Mouse (Mus musculus): Measurements from ENCODE around the gene Gm14496. TPM values are rescaled to one million over a fixed set of nuclear protein-coding genes. Genes with fewer than 3 reads are reported as not detected.
"Not testable (repeated sequence)": the region's sequence is repeated elsewhere in the genome, so short reads cannot be mapped to it uniquely, and the experiment has no call there.

The Gm14496 gene
- polyA plus RNA-seq (2012; rRNA removed) = not detected in 2 replicates

DNA sequence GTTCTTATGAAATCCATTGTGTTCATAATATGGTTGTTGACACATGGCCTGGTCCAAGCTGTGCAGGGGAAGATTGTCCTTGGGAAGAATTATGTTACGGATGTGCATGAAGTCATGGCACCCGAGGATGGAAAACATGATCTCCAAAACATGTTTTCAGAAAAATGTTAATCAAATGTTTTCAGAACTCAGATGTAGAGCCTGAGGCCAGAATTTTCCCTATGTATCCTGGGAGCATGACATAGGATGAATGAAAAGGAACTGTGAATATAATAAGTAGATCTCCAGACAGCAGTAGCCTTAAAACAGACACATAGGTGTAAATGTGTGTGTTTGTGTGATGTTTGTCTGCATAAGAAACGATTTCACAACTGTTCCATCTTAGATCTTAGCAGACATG is at the start of gene Gm14496:
TSS of gene Gm14496 (plus strand) at position 301 of the 400 bp plus-strand sequence.
- Histone ChIP-seq H3K4me3 (replicated peaks; ENCODE audit: extremely low read depth, low read depth, low read length) (no peak within 1 kb of the TSS), H3K4me1 (ENCODE audit: control insufficient read depth, insufficient read depth, low read length) (no peaks in the 10 kb centered on the region)
- 62% methylated on average over 3 of the region's 3 CpGs for WGBS
- no peak for TF ChIP-seq CTCF (IDR thresholded peaks at IDR 0.05; ENCODE audit: insufficient read depth, low read length)
- no peak for TF ChIP-seq POLR2A (IDR thresholded peaks at IDR 0.05; ENCODE audit: borderline replicate concordance, extremely low read depth, low read depth, low read length)
- no peak for DNase-seq

DNA sequence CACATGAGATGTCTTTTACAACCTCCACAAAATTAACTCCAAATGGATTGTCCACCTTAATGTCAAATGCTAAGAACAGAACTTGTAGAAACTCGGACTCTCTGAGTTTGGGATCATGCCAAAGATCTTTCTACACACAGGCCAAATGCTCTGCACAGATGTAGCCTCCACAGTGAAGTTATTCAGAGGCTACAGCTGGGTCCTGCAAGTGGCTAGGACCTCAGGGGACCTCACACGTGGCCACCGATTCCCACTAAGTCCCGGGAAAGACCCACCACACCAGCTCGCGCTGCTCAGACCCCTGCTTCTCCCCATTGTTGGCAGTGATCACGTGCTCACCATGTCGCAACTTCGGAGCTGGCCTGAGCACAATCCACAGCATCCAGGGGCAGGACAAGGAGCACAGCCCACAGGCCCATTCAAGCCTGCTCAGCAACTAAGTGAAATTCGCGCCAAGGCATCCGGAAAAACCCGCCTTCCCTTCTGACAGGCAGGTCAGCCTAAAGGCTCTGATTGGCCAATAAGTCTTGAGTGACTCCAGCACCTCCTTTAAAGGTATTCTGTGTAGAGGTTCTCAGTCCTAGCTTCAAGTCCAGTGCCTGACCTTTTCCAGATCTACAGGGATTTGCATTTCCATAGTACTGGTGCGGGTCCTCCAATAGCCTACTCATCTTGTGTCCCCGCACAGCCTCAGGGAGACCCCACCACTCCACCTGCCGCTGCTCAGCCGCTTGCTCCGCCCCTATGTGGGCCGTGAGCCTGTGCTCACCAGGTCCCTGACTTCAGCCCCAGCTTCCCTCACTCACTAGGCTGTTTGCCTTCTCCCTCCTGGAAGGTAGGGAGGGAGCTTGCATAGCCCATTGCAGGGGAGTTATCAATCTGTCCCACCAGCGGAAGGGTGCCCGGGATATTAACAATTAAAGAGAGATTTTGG is 37.9 kb upstream of the Gm14496 start:
- not testable (repeated sequence) for DNase-seq; H3K4me3 ChIP-seq (replicated peaks; ENCODE audit: extremely low read depth, low read depth, low read length); H3K4me1 ChIP-seq (ENCODE audit: control insufficient read depth, insufficient read depth, low read length)
- WGBS = 23% methylated on average over 21 of the region's 21 CpGs

DNA sequence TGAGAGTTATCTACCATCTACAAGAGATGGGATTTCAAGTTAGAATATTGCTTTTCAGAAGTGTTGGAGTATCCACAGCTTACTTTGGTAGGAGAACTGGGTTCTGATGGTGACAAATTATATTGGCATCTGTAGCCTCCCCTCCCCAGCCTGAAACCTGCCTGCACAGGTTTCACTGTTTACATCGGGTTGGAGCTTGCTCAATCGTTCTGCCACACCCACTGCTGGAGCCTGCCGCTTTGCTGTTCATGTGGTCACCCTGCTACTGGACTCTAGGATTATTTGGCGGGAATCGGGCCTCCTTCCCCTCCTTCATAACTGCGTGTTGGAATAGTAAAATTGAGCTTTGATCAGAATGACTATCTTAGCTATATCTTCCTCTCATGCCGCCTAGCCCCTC is 22.5 kb upstream of the Gm14496 start:
- WGBS = 61% methylated on average over 7 of the region's 7 CpGs
- DNase-seq = no peak
- H3K4me3 ChIP-seq (replicated peaks; ENCODE audit: extremely low read depth, low read depth, low read length) = no peak overlapping the region
- TF ChIP-seq POLR2A (IDR thresholded peaks at IDR 0.05; ENCODE audit: borderline replicate concordance, extremely low read depth, low read depth, low read length) = no peak
- TF ChIP-seq CTCF (IDR thresholded peaks at IDR 0.05; ENCODE audit: insufficient read depth, low read length) = no peak
- H3K4me1 ChIP-seq (ENCODE audit: control insufficient read depth, insufficient read depth, low read length) = no peaks in the 10 kb centered on the region

DNA sequence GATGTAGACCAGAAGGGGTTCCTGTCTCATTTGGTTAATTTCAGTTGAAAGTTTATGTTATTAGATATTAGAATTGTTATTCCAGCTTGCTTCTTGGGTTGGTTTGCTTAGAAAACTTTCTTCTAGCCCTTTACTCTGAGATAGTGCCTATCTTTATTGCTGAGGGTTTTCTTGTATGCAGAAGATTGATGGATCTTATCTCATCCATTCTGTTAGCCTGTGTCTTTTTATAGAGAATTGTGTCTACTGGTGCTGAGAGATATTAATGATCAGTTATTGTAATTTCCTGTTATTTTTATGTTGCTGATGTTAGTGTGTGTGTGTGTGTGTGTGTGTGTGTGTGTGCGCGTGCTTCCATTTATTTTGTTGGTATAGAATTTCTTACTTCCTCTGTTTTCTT is 21.7 kb upstream of the Gm14496 start:
- Histone ChIP-seq H3K4me1 (ENCODE audit: control insufficient read depth, insufficient read depth, low read length) (no peaks in the 10 kb centered on the region), H3K4me3 (replicated peaks; ENCODE audit: extremely low read depth, low read depth, low read length) (no peak overlapping the region)
- TF ChIP-seq CTCF (IDR thresholded peaks at IDR 0.05; ENCODE audit: insufficient read depth, low read length) (no peak), POLR2A (IDR thresholded peaks at IDR 0.05; ENCODE audit: borderline replicate concordance, extremely low read depth, low read depth, low read length) (no peak)
- WGBS = 81% methylated on average over 2 of the region's 2 CpGs
- no peak for DNase-seq

DNA sequence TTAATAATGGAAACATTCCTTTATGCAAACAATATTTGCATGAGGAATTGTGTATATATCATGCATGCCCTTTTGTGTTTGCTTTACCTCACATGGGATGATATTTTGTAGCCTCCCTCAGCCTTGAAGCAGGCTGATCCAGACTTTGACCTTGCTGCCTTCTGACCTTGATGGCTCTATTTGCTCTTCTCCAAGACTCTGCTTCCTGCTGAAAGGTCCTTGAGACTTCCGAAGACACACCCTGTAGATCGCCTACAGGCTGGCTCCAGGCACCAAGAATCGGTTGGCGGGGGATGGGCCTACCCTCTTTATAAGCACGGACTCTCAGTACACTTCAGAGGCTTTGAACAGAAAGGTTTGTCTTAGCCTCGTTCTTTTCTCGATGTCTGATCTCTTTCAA is 9.0 kb upstream of the Gm14496 start:
- H3K4me1 ChIP-seq (ENCODE audit: control insufficient read depth, insufficient read depth, low read length); DNase-seq; H3K4me3 ChIP-seq (replicated peaks; ENCODE audit: extremely low read depth, low read depth, low read length): not testable (repeated sequence)
- 76% methylated on average over 7 of the region's 7 CpGs for WGBS

Other genes starting within 250 kb of the Gm14496 start
- 0.02 TPM in 1 of 2 replicates, not detected in the other for gene Myt1, start 227.8 kb upstream of the Gm14496 start, polyA plus RNA-seq (2012; rRNA removed)
- gene Pcmtd2, start 153.3 kb upstream of the Gm14496 start, polyA plus RNA-seq (2012; rRNA removed) = 22.5 and 34.4 TPM in 2 replicates
- 2.8 and 5.0 TPM in 2 replicates for gene Polr3k, start 126.8 kb upstream of the Gm14496 start, polyA plus RNA-seq (2012; rRNA removed)